Mouse (Mus musculus) testis, adult 2 months (tissue): ENCODE measurements around the gene Olfr576.

Experiments used
- CTCF ChIP-seq: fragments of 200-500 bp; IDR thresholded peaks from 2 replicates; pipeline ENCODE4 v1.5.1; 2012; ENCODE audit warnings: low read depth, mild to moderate bottlenecking, inconsistent platforms, low read length, moderate library complexity; ENCODE audit not compliant: control insufficient read depth, insufficient read depth, insufficient replicate concordance
- POLR2A ChIP-seq: fragments of 200-500 bp; IDR thresholded peaks from 2 replicates; pipeline ENCODE4 v1.6.1; 2012; ENCODE audit warnings: low read depth, mild to moderate bottlenecking, inconsistent platforms, low read length, moderate library complexity; ENCODE audit not compliant: control insufficient read depth

- no peak for TF ChIP-seq CTCF
- TF ChIP-seq POLR2A = no peak
These were observed 3.9 kb upstream of the Olfr576 start, which contains the start of gene Olfr575 for GRCm38 (mm10) chr7:102958593-102958992.
